Mouse (Mus musculus): ENCODE data around the gene Slc26a3. TPM values are rescaled to one million over a fixed set of nuclear protein-coding genes. Genes with fewer than 3 reads are reported as not detected.

Gene Slc26a3
- polyA plus RNA-seq, 1 experiment from 2014 or later: 0.07 TPM

DNA sequence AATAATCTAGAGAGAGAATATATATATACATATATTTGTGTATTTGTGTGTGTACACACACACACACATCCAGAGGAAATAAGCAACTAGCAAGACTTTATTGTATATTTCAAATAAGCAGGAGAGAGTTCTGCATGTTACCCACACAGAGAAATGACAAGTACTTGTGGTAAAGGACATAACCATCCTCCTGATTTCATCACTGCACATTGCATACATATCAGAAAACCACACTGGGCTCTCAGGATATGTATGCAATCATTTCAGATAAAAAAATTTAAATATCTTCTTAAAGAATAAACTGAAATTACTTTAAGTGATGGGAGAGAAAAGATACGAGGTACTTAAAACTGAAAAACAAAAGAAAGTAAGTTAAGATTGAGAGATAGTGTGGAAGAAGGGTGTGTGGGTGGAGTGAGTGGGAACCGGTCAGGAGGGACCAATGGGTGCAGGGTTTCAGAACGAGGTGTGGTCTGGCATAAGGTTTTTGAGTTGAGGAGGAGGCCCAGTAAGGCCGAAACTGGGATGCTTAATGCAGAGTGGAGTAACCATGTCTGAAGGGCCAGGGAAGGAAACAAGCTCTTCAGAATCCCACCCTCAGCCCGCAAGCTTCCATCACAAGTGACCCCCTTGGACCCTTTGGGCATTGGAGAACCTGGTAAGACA is 14.0 kb downstream of the Slc26a3 start:
- 73% methylated on average over 5 of the region's 5 CpGs for WGBS
- no peaks in the 10 kb centered on the region for H3K27me3 ChIP-seq (ENCODE audit: insufficient read depth, low read length)
- H3K9me3 ChIP-seq (ENCODE audit: low read length): no peaks in the 10 kb centered on the region
- H3K27ac ChIP-seq (ENCODE audit: low read length): no peak overlapping the region
- no peaks in the 10 kb centered on the region for H3K4me1 ChIP-seq (ENCODE audit: insufficient read depth, low read length)
- no peak overlapping the region for H3K9ac ChIP-seq (replicated peaks; ENCODE audit: low read length)
- H3K36me3 ChIP-seq (ENCODE audit: insufficient read depth, low read length): no peaks in the 10 kb centered on the region
- ATAC-seq (ENCODE audit: low FRiP score, low TSS enrichment): no peak
- H3K4me2 ChIP-seq (replicated peaks; ENCODE audit: low read depth, low read length): no peak overlapping the region
- H3K4me3 ChIP-seq (ENCODE audit: low read length): no peak overlapping the region

DNA sequence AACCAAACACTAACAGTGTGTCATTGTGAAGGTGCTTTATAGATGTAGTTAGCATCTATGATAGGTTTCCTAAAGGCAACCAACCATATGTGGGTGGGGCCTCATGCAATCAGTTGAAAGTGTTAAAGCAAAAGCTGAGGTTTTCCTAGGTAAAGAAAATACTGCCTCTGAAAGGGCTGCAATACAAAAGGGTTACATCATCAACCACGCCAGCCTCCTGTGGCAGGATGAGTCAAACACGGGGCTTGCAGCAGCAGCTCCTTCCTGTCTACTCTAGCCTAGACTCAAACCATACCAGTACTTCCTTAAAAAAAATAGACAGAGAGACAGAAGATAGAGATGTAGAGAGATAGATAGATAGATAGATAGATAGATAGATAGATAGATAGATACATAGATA is 25.3 kb downstream of the Slc26a3 start:
- H3K36me3 ChIP-seq (ENCODE audit: insufficient read depth, low read length): no peaks in the 10 kb centered on the region
- H3K4me3 ChIP-seq (ENCODE audit: low read length): no peak overlapping the region
- no peaks in the 10 kb centered on the region for H3K27me3 ChIP-seq (ENCODE audit: insufficient read depth, low read length)
- H3K27ac ChIP-seq (ENCODE audit: low read length): no peak overlapping the region
- H3K9me3 ChIP-seq (ENCODE audit: low read length): no peaks in the 10 kb centered on the region
- no peak for ATAC-seq (ENCODE audit: low FRiP score, low TSS enrichment)
- H3K9ac ChIP-seq (replicated peaks; ENCODE audit: low read length): no peak overlapping the region
- no peaks in the 10 kb centered on the region for H3K4me1 ChIP-seq (ENCODE audit: insufficient read depth, low read length)
- H3K4me2 ChIP-seq (replicated peaks; ENCODE audit: low read depth, low read length): no peak overlapping the region
- 76% methylated on average over 2 of the region's 2 CpGs for WGBS

DNA sequence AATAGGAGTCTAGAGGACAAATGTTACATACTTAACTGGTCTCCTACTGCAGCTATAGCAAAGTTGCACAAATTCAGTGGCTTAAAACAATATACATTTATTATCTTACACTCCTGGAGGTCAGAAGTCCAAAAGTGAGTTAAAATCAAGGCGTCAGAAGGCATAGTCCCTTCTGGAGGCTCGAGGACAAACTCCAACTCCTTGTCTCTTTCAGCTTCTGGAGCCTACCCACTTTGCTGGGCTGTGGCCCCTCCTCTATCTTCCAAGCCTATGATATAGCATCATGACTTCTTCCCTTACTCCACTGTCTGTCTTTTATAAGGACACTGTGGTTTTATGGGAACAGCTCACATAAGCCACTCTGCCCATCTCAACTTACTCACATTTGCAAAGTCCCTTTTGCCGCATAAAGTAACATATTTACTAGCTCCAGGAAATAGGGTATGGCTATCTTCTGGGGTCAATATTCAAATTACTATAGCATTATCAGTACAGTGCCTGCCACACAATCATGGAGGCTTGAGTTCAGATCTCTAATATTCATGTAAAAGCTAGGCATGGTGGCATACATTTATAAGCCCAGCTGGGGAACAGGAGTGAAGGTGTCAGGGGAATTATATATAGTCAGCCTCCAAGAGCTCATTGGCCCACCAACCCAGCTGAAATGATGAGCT is 31.4 kb downstream of the Slc26a3 start:
- Histone ChIP-seq H3K36me3 (ENCODE audit: insufficient read depth, low read length) (no peaks in the 10 kb centered on the region), H3K4me2 (replicated peaks; ENCODE audit: low read depth, low read length) (no peak overlapping the region), H3K27me3 (ENCODE audit: insufficient read depth, low read length) (no peaks in the 10 kb centered on the region), H3K27ac (ENCODE audit: low read length) (no peak overlapping the region), H3K4me1 (ENCODE audit: insufficient read depth, low read length) (no peaks in the 10 kb centered on the region), H3K4me3 (ENCODE audit: low read length) (no peak overlapping the region), H3K9ac (replicated peaks; ENCODE audit: low read length) (no peak overlapping the region), H3K9me3 (ENCODE audit: low read length) (no peaks in the 10 kb centered on the region)
- 76% methylated on average over 3 of the region's 3 CpGs for WGBS
- no peak for ATAC-seq (ENCODE audit: low FRiP score, low TSS enrichment)

DNA sequence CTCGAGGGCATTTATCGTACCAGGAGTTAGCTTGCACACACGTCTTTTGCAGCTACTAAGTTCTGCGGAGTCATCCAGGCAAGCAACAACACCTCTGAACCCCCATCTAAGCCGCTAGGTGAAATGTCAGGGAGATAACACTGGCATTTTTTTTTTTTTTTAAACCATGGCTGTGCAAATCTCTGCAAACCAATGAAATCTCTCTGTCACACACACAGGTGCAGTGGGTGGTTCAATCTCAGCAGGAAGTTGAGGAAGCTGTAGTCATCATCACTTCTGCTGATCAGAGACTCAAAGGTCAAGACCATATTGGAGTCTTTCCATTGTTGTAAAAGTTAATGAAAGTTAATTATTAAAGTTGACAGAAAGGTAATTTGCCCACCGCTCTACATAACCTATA is 47.1 kb downstream of the Slc26a3 start:
- Histone ChIP-seq H3K4me2 (replicated peaks; ENCODE audit: low read depth, low read length) (no peak overlapping the region), H3K27me3 (ENCODE audit: insufficient read depth, low read length) (no peaks in the 10 kb centered on the region), H3K36me3 (ENCODE audit: insufficient read depth, low read length) (no peaks in the 10 kb centered on the region), H3K27ac (ENCODE audit: low read length) (no peak overlapping the region), H3K4me3 (ENCODE audit: low read length) (no peak overlapping the region), H3K9me3 (ENCODE audit: low read length) (no peaks in the 10 kb centered on the region), H3K9ac (replicated peaks; ENCODE audit: low read length) (no peak overlapping the region), H3K4me1 (ENCODE audit: insufficient read depth, low read length) (no peaks in the 10 kb centered on the region)
- ATAC-seq (ENCODE audit: low FRiP score, low TSS enrichment): no peak
- 79% methylated on average over 6 of the region's 6 CpGs for WGBS

DNA sequence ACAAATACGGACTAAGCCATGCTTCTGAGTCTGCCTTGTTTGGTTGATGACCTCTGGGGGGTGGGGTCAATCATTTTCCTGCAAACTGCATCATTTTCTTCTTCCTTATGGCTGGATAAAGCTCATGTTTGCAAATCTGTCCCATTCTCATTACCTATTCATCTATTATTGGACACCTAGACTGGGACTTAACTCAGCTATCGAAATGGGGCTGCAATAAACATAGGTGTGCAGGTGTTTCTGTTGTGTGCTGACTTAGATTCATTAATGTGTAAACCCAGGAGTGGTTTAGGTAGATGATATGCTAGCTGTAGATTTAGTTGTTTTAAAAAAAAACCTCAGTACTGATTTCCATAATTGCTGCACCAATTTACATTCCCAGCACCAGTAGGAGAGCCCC is 48.9 kb downstream of the Slc26a3 start:
- no peak overlapping the region for H3K27ac ChIP-seq (ENCODE audit: low read length)

DNA sequence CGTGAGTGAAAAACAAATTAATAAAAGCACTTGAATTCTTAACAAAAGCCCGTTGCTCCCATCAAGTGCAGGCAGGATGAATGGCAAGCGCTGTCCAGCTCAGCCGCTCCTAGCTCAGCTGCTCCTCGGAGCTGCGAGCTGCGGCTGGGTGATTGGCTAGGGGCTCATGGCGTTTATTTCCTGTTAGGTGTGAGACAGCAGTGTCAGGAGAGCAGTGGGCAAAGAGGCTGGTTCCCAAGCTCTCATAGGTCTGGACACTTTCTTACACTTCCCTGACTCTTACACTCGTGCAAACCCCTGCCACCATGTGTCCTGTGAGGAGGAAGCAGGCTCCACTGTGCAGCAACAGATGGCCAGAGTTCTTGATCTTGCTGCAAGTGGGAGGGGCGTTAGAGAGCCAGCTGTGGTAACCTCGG is 53.5 kb downstream of the Slc26a3 start:
- H3K9ac ChIP-seq (replicated peaks; ENCODE audit: low read length): no peak overlapping the region
- peak overlapping the region; percentile 34 for H3K4me2 ChIP-seq (replicated peaks; ENCODE audit: low read depth, low read length)
- peaks cover 5% of the 10 kb centered on the region; the same call in 1 of the 2 replicates for H3K27me3 ChIP-seq (ENCODE audit: insufficient read depth, low read length)
- no peaks in the 10 kb centered on the region for H3K9me3 ChIP-seq (ENCODE audit: low read length)
- H3K27ac ChIP-seq (ENCODE audit: low read length): no peak overlapping the region
- WGBS: under 1% methylated on average over 11 of the region's 11 CpGs
- H3K4me1 ChIP-seq (ENCODE audit: insufficient read depth, low read length): 0 out of 2 replicates have a peak, but pooled peaks cover 3% of the 10 kb centered on the region
- no peaks in the 10 kb centered on the region for H3K36me3 ChIP-seq (ENCODE audit: insufficient read depth, low read length)
- peak overlapping the region; percentile 5; the same call in 1 of the 2 replicates for H3K4me3 ChIP-seq (ENCODE audit: low read length)
- peak; percentile 86; the same call in 1 of the 2 replicates for ATAC-seq (ENCODE audit: low FRiP score, low TSS enrichment)

More for the DNA sequence above, 48.9 kb downstream of the Slc26a3 start:
- no peak overlapping the region for H3K4me2 ChIP-seq (replicated peaks; ENCODE audit: low read depth, low read length)
- ATAC-seq (ENCODE audit: low FRiP score, low TSS enrichment): no peak
- WGBS: 82% methylated on average over 2 of the region's 2 CpGs
- H3K9ac ChIP-seq (replicated peaks; ENCODE audit: low read length): no peak overlapping the region
- H3K4me3 ChIP-seq (ENCODE audit: low read length): no peak overlapping the region
- no peaks in the 10 kb centered on the region for H3K36me3 ChIP-seq (ENCODE audit: insufficient read depth, low read length)
- H3K27me3 ChIP-seq (ENCODE audit: insufficient read depth, low read length): peaks cover 5% of the 10 kb centered on the region; the same call in 1 of the 2 replicates
- no peaks in the 10 kb centered on the region for H3K9me3 ChIP-seq (ENCODE audit: low read length)
- 0 out of 2 replicates have a peak, but pooled peaks cover 3% of the 10 kb centered on the region for H3K4me1 ChIP-seq (ENCODE audit: insufficient read depth, low read length)

DNA sequence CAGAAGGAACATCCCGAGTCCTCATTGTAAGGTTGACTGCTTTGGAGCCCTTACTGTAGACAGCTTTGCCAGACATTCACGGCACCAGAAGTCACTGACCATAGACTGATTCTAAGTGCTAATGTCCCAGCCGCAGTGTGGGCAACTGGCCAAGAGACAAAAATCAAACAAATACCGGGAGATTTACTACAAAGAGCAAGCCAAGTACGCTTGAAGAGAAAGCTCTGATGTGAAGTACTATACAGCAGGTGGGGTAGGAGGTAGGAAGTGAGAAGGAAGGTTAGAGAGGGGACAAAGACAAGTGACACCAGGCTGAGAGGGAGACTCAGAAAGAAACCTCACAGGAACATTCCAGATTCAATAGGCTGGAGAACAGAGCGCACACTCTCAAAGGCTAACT is 54.2 kb downstream of the Slc26a3 start:
- Histone ChIP-seq H3K27ac (ENCODE audit: low read length) (no peak overlapping the region), H3K4me2 (replicated peaks; ENCODE audit: low read depth, low read length) (no peak overlapping the region), H3K4me1 (ENCODE audit: insufficient read depth, low read length) (0 out of 2 replicates have a peak, but pooled peaks cover 3% of the 10 kb centered on the region), H3K27me3 (ENCODE audit: insufficient read depth, low read length) (peaks cover 5% of the 10 kb centered on the region; the same call in 1 of the 2 replicates), H3K9me3 (ENCODE audit: low read length) (no peaks in the 10 kb centered on the region), H3K9ac (replicated peaks; ENCODE audit: low read length) (no peak overlapping the region), H3K4me3 (ENCODE audit: low read length) (no peak overlapping the region), H3K36me3 (ENCODE audit: insufficient read depth, low read length) (no peaks in the 10 kb centered on the region)
- ATAC-seq (ENCODE audit: low FRiP score, low TSS enrichment): no peak
- 52% methylated on average over 6 of the region's 6 CpGs for WGBS

DNA sequence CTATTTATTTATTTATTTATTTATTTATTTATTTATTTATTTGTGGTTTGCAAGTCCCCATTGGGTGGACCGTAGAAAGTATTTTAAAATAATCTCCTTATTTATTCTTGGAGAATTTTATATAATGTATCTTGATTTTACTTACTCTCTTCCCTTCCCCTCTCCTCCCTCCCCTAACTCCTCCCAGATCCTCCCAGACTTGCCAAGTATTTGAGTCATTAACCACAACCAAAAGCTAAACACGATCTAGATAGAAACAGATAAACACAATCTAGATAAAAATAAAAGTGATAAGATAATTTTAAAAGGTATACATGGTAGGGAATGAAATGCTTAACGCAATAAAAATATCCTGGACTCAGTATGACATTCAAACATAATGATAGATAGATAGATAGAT is 58.7 kb downstream of the Slc26a3 start:
- Histone ChIP-seq H3K4me2 (replicated peaks; ENCODE audit: low read depth, low read length) (no peak overlapping the region), H3K9me3 (ENCODE audit: low read length) (no peaks in the 10 kb centered on the region), H3K27me3 (ENCODE audit: insufficient read depth, low read length) (no peaks in the 10 kb centered on the region), H3K27ac (ENCODE audit: low read length) (no peak overlapping the region), H3K36me3 (ENCODE audit: insufficient read depth, low read length) (no peaks in the 10 kb centered on the region), H3K4me1 (ENCODE audit: insufficient read depth, low read length) (no peaks in the 10 kb centered on the region), H3K4me3 (ENCODE audit: low read length) (no peak overlapping the region), H3K9ac (replicated peaks; ENCODE audit: low read length) (no peak overlapping the region)
- WGBS: 88% methylated on average over 3 of the region's 3 CpGs
- ATAC-seq (ENCODE audit: low FRiP score, low TSS enrichment): no peak

DNA sequence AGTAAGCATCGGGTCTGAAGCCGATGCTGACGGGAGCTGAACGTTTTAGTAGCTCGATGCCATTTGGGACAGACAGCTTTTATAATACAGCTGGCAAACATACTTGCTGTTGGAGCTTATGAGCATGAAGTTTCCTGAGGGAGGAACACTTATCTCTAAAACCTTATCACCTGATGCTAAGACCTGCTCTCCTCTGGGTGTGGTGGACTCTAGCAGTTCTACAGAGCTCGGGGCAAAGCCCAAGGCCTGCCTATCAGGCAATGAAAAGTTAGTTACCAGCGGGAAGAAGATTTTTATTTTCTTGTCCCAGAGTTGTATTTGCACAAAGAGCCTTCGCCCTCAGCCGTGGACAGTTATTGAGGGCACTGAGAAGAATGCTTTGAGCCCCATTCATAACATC is 65.6 kb downstream of the Slc26a3 start:
- WGBS: 91% methylated on average over 9 of the region's 9 CpGs
- no peak for ATAC-seq (ENCODE audit: low FRiP score, low TSS enrichment)
- no peaks in the 10 kb centered on the region for H3K36me3 ChIP-seq (ENCODE audit: insufficient read depth, low read length)

DNA sequence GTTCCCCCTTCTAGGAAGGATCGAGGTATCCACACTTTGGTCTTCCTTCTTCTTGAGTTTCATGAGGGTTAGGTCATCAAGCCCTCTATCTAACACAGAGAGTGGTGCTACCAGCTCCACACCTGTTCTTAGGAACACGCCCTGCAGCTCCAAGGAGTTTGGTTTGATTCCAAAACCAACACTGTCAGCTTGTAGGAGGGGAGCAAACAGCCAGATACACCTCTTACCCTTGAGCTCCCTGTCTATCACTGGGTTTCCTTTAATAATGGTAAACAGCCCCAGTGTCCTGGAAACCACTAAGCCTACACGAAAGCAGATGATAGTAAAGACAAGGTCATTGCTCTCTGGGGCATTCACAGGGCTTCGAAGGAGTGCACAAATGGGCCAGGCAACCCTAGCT is 67.8 kb downstream of the Slc26a3 start:
- ATAC-seq (ENCODE audit: low FRiP score, low TSS enrichment): no peak
- H3K4me1 ChIP-seq (ENCODE audit: insufficient read depth, low read length): no peaks in the 10 kb centered on the region
- 61% methylated on average over 4 of the region's 4 CpGs for WGBS
- H3K4me3 ChIP-seq (ENCODE audit: low read length): no peak overlapping the region
- H3K27me3 ChIP-seq (ENCODE audit: insufficient read depth, low read length): no peaks in the 10 kb centered on the region
- H3K9me3 ChIP-seq (ENCODE audit: low read length): no peaks in the 10 kb centered on the region
- no peak overlapping the region for H3K9ac ChIP-seq (replicated peaks; ENCODE audit: low read length)
- no peaks in the 10 kb centered on the region for H3K36me3 ChIP-seq (ENCODE audit: insufficient read depth, low read length)
- H3K27ac ChIP-seq (ENCODE audit: low read length): no peak overlapping the region
- no peak overlapping the region for H3K4me2 ChIP-seq (replicated peaks; ENCODE audit: low read depth, low read length)

More for the DNA sequence above, 65.6 kb downstream of the Slc26a3 start:
- no peaks in the 10 kb centered on the region for H3K27me3 ChIP-seq (ENCODE audit: insufficient read depth, low read length)
- no peak overlapping the region for H3K27ac ChIP-seq (ENCODE audit: low read length)
- H3K4me2 ChIP-seq (replicated peaks; ENCODE audit: low read depth, low read length): no peak overlapping the region
- no peak overlapping the region for H3K4me3 ChIP-seq (ENCODE audit: low read length)
- no peaks in the 10 kb centered on the region for H3K9me3 ChIP-seq (ENCODE audit: low read length)
- no peaks in the 10 kb centered on the region for H3K4me1 ChIP-seq (ENCODE audit: insufficient read depth, low read length)
- H3K9ac ChIP-seq (replicated peaks; ENCODE audit: low read length): no peak overlapping the region
